Mouse (Mus musculus): Measurements from ENCODE around the gene Tmem80.

GRCm38 (mm10) chr7:141281442-141281841, 46.1 kb upstream of the Tmem80 start:
- TF ChIP-seq CTCF (IDR thresholded peaks at IDR 0.05; ENCODE audit: low read depth): no peak
- TF ChIP-seq EP300 (IDR thresholded peaks at IDR 0.05; ENCODE audit: low read depth): no peak

Data from heart, postnatal 0 days (tissue).